Mouse (Mus musculus): ENCODE results near the gene Sec22b.

The Sec22b gene

DNA sequence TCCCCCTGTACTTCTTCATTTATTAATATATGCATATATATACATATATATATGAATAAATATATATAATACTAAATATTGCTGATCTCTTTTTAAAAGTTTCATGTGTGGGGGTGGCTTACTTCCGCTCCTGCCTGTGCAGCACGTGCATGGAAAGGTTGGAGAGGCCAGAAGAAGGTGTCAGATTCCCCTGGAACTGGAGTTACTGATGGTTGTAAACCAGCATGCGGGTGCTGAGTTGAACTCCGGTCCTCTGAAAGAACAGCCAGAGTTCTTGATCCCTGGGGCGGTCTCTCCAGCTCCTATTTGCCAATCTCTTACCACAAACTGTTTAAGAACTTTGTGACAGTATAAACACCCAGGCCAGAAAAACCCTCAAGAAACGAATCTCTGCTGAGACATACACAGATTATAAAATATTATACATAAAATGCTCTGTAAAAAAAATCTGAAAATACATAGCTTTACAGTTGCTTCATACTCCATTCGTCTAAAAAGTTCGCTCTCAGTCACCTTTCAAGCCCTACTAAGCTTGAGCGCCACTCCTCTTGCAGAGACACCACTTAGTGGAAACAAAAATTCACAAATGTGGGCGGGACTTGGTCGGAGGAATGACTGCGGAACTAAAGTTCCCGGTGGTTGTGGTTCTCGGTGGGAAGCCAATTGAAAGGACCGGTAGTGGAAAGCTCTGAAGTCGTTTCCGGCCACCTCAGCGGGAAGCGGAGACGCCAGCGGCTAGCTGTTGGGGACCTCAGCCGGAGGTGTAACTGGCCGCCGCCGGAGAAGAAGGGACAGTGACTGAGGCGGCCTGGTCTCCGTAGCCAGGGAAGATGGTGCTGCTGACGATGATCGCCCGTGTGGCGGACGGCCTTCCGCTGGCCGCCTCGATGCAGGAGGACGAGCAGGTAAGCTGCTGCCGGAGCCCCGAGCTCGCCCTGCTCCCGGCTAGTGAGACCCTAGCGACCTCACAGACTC lies at the start of gene Sec22b:
Gene Sec22b (plus strand): TSS at position 675 of the 975 bp plus-strand sequence.
- in situ Hi-C loops (cut with MboI, MseI), result no loop called here

DNA sequence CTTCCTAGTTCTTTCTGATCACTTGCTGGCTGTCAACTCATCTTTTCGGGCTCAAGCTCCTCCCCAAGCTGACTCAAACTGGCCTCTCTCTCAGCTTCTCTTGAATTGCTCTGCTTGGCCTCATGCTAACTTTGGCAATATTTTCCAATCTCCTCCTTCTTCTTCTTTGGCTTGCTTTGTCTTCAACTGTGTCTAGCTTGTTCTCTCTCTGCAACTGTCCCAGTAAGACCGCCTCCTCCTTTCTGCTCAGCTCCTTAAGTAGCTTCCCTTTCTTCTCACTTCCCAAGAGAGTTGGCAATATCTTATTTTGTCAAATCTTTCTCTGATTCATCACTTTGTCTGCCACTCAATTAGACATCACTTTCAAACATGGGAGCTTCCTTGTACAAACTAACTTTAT lies 49.2 kb upstream of the Sec22b start:
- in situ Hi-C loops (cut with MboI, MseI), result no loop called here

DNA sequence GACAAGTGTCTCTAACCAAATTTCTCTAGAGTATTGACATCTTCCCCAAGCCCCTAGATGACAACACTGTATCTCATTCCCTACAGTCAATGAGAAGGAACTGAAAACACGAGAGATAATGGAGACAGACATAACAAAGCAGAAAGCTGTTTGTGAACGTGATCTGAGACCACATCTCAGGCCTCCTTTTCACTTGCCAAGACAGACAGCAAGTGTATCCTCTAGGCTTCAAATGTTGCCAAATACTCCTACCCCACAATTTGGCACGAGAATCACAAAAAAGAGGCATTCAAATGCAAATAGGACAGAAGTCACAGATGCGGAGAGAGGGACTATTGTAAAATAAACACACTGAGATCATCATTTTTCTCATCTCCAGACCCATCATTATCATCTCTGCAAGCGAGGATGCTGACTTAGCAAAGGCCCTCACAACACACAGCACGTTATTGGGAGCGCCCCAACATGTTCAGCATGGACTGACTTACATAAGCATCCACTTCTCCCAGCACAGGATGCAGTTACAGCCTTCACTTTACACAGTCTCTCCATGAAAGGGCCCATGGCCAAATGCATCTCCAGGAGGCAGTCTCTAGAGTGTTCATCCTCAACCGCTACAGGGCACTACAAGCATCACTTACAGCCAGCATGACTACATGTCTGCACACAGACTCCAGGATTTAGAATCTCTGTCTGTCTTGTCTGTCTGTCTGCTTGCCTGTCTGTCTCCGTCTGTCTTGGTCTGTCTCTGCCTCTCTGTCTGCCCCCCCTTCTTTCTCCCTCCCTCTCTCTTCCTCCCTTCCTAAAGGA lies 46.2 kb upstream of the Sec22b start:
- in situ Hi-C loops (cut with MboI, MseI), result no loop called here

DNA sequence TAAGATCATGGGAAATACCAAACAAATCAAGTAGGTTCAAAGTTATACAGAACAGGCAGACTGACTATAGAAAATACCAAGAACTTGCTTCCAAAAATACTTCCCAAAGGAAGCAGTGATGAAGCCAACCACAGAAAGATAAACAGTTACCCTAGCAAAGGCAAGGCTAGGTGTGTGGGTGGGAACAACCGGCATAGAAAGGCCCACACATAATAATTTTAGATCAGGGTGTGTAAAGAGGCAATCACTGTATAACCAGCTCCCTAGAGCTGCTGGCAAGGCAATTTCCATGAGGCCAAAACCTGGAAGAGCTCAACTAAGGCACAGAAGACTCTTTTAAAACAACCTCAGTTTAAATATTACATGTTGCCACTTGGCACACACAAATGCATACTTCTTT lies 41.6 kb upstream of the Sec22b start:
- in situ Hi-C loops (cut with MboI, MseI), result no loop called here

DNA sequence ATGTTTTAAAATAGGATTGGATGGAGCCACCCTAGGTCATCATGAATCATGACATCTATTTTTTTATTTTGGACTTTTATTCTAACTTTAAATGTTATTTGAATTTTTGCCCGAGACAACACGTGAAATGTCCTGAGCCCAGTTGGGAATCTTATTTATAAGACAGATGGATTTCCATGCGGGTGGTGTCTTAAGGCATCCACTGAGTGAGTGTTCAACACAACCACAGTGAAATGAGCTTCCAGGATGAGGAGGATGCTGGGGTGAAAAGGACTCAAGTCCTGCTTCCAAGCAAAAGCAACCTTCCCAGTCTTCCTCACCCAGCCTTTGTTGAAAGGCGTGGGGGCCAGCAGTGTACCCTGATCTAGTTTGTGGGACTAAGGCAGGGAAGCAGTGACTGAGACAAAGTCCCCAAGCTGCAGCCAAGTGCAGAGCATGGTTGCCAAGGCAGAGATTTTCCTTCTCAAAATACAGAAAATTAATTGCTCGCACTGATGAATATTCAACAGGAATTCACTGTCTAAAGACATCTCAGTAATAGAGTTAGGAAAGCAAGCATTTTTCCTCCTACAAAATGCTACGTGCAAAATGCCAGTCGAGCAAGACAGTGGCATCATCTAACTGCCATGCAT lies 40.1 kb upstream of the Sec22b start:
- in situ Hi-C loops (cut with MboI, MseI), result loop anchor here (5.0 kb wide), 1 partner anchor 399 kb away; no protein-coding TSS in a partner anchor

DNA sequence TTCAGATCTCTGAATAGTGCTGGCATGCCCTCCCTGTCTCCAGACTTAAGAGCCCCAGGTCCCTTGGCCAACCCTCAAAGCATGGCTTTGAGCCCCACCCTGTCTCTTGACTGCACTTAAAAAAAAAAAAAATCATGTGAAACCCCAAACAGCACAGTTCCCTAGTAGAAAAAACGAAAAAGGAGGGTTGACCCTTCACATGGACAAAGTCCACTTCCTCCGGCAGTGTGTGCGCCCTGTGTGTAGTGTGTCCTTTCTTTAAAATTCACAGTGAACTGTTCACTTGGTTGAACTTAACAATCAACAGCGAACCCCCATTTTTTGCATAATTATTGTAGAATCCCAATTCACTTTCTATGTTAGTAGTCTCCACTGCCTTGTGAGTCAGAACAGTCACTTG lies 34.3 kb upstream of the Sec22b start:
- in situ Hi-C loops (cut with MboI, MseI), result loop anchor here (5.0 kb wide), 1 partner anchor 94 kb away; no protein-coding TSS in a partner anchor

DNA sequence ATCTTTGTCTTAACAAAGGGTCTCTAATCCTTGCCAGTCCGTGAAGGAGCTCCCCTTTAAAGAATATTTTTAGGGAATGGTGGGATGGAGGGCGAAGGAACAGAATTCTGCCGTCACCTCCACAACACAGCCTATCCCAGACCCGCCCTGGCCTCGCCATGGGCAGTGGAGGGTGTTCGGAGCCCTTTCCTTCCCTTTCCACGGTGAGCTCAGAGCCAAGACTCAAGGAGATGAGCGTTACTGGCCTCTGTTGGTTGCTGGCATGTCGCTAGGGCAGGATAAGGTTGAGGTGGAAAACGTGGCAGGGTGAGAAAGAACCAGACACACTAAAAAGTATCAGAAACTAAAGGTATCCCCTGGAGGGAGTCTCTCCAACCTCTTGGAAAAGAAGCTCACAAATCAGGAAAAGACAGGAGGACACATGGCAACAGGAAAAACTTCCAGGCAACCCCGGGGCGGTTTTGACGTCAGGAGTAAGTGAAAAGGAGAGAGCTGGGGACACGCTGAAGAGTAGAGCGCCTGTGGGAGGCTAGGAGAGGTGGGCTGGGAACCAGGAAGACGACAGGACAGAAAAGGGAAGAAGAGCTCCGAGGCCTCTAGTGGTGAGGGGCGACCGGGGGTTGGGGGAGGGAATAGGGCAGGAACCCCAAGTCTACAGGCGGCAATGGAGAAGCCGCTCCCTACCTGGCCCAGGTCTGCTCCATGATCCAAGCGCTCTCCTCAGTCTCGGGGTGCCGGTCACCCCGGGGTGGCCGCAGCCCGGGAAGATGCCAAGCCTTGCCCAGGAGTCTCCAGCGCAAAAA lies 33.6 kb upstream of the Sec22b start:
- in situ Hi-C loops (cut with MboI, MseI), result loop anchor here (5.0 kb wide), 1 partner anchor 95 kb away; no protein-coding TSS in a partner anchor

DNA sequence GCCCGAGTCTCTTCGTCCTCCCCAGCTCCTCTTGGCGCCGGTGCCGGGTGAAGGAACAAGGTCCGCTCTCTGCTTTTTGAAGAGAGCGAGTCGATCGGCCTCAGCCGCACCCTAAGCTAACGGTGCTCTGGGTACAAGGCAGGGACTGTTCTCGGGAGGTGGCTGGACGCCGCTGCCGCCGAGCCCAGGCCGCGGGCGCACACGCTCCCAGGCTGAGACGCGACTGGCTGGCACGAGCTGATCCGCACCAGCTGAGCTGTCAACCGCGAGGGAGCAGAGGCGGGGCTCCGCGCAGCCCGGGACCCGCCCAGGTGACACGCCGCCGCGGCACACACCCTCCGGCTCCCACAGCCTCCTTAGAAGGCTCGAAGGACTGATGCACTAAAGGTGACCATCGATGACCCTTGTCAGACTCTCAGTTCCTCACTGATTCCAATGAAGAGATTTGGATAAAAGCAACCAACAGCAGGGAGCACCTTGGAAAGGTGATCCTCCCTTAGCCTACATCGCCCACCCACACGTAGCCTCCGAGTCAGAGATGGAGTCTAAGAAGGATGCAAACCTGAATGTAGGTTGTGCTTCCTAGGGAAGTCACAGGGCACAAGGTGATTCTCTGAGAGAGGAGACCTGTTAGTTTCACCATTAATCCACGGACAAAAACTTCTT lies 32.8 kb upstream of the Sec22b start:
- in situ Hi-C loops (cut with MboI, MseI), result loop anchor here (5.0 kb wide), 1 partner anchor 96 kb away; no protein-coding TSS in a partner anchor

DNA sequence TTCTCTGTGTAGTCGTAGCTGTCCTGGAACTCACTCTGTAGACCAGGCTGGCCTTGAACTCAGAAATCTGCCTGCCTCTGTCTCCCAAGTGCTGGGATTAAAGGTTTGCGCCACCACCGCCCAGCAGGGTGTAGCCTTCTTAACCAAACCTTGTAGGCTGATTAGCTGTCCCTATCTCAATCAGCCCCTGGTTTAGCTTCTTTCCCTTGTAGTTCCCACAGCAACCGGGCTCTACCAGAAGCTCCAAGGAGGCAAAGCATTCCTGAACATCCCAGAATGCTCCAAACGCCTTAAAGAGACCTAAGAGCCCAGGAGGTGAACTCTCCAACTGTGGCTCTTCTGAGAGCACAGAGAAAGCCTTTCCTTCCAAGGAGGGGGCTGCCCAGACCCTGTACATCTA lies 32.3 kb upstream of the Sec22b start:
- in situ Hi-C loops (cut with MboI, MseI), result loop anchor here (5.0 kb wide), 1 partner anchor 96 kb away; no protein-coding TSS in a partner anchor

DNA sequence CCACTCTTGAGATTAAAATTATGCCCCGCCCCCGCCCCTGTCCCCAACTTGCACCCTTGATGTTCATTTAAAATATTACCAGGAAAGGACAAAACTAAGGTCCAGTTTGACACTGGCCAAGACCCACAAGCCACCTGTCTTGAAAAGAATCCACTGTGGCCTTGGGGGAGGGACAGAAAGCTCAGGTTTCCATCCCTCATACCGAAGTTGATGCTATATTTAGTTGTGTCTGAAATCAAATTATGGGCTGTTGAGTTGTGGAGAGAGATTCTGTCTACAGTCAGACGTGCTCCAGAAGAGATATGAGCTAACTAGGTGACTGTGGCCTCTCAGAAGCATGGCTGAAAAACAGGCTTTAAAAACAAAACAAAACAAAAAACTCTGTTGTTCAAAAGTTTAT lies 31.3 kb upstream of the Sec22b start:
- in situ Hi-C loops (cut with MboI, MseI), result loop anchor here (5.0 kb wide), 1 partner anchor 97 kb away; no protein-coding TSS in a partner anchor

DNA sequence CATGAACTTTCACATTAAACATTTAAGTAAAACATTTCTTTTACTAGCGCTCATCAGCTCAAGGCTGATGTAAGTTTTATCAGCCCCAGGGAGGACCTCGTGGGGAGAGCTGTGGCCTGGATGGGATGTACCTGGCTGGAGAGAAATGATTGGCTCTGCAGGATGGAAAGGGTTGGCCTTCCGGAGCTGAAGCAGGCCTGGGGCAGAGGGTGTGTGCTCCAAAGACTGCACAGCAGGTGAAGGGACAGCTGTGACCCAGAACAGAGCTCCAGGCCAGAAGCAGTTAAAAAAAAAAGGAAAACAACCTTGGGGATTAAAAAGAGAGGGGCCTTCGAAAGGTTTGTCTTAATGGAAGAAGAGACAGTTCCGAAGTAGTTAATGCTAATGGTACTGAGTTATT lies 26.2 kb upstream of the Sec22b start:
- in situ Hi-C loops (cut with MboI, MseI), result no loop called here

DNA sequence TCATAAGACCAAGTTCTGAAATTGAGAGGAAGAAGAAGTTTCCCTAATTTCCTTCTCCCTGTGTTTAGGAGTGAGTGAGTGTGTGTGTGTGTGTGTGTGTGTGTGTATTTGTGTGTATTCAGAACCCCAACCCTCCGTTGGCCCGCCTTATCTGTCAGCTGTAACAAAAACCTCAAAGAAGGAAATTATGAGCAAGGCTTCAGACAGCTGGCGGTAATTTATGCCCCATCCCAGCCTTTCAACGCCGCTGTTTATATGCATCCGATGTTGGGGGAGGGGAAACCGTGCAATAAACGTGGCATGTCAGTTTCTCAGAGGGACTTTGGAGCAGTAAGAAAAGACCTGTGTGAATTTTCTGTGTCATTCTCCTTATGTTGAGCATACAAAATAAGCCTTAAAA lies 24.7 kb upstream of the Sec22b start:
- in situ Hi-C loops (cut with MboI, MseI), result no loop called here

DNA sequence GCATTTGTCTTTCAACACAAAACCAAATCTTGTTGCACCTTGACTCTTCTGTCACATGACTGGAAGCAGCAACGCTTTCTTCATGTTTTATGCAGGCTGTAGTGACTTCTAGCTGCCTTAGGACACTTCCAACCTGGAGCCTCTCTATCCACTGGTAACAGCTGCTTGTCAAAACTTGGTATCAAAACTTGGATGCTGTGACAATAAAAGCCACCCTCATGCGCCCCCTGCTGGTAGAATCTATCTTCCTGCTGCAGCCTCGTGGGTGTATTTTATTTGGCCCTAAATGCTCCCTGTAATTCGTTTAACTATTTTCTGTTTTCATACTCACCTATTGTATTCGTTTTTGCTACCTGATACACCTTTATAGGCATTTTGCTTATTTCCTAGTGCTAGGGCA lies 21.8 kb upstream of the Sec22b start:
- in situ Hi-C loops (cut with MboI, MseI), result no loop called here

DNA sequence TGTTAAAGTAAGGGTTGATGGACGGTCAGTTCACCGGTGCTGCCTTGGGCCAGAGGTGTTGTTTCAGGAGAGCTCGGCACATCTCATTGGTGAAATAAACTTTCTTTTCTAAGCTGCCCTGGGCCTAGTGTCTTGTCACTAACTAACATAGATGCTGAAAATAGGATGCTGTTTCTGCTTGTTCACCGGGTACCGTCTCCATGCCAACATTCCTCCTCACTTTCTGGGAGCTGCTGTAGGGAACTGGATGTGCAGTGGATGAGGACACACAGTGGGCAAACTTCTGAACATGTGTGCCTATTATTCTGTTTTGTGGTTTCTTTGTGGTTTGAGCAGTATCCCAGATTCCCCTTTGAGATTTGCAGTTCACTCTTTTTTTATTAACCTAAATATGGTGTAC lies 19.4 kb upstream of the Sec22b start:
- in situ Hi-C loops (cut with MboI, MseI), result loop anchor here (5.0 kb wide), 1 partner anchor 199 kb away; no protein-coding TSS in a partner anchor

DNA sequence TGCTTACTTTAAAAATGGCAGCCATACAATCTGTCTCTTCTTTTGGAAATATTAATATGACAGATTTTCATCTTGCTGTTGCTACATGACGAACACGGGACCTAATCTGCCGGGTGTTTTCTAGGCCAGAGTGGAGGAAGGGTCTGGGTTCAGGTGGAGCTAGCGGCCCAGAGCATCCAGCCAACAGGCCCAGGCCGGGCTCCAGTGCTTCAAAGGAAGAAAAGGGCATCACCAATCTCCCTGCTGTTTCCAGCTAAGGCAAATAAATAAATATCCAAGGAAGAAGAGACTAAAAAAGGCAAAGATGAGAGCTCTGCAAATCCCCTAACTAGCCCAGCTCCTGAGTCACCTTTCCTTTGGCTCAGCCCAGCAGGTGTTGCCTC lies 13.2 kb upstream of the Sec22b start:
- in situ Hi-C loops (cut with MboI, MseI), result no loop called here

DNA sequence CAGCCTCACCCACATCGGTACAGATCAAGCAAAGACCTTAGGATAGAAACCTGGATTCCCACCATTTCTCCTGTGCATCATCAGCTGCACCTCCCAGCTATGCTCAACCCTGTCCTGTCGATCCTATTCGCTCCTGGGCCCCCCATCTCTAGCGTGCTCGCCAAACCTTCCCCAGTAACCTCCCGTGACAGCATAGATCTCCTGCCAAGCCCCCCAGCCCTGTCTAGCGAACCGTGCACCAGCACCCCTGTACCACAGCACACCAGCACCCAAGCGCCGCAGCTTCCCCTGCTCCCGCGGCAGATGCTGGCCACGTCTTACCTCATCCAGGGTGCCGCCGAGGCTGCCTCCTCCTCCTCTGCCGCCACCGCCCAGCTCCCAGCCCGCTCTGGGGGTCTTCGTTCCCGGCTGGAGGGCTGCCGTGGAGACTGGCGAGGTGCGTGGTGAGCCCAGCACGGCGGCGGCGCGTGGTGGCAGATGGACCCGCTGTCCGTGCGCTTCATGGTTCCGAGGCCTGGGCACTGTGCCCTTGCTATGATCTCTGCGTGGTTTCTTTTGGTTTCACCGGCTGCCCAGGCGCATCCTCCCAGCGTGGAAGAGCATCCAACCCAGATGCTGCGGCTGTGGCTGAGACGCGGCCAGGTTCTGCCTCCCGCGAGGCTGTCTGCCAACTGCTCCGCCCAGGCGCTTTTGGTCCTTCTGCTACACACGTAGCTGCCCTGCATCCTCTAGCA lies 12.7 kb upstream of the Sec22b start, which contains the start of gene Pde4dip:
Gene Pde4dip (minus strand): TSS at position 540 of the 734 bp plus-strand sequence.
- in situ Hi-C loops (cut with MboI, MseI), result no loop called here

DNA sequence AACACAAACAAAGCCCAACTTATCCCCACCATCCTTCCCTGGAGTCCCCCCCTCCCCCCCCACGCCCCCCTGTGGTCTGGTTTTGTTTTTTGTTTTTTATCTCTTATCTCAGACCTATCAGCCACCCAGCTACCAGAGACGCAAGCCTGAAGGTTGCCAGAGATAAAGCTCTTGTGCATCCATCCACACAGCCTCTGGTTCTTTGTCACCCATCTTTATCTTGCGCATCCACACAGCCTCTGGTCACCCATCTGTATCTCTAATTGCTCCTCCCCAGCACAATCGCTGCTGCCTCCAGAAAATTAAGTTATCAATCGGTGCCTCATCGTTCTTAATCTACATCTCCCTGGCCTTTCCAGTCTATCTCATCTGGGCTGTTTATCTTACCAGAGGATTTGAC lies 10.8 kb upstream of the Sec22b start:
- in situ Hi-C loops (cut with MboI, MseI), result no loop called here

DNA sequence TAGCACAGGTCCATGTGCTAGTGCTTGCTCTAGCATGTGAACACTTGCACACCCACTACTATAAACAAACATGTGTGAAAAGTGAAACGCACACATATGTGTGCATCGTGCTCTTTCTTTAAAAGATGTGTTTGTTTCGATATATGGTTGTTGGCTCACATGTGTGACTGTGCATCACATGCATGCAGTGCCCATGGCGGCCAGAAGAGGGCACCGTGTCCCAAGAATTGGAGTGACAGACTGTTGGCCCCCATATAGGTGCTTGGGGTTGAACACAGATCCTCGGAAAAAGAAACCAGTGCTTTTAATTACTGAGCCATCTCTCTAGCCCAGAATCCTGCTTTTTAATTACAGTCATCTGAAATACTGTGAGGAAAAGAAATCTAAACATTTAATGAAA lies 6.3 kb upstream of the Sec22b start:
- in situ Hi-C loops (cut with MboI, MseI), result no loop called here

DNA sequence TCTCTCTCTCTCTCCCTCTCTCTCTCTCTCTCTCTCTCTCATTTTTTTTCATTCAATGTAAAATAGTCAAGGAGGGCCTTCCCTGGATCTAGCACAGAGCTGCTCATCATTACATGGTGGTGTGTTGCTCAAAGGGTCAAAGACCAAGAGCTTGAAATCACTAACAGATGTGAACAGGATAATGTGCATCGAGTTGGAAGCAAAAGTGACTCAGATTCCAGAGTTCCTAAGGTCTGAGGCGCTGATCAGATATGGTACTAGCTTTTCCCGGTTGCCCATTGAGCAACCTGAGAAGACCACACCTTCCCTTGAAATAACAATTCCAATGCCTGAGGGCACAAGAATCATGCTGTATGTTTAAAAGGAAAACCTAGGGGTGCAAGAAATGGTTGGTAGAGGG lies 2.6 kb upstream of the Sec22b start:
- in situ Hi-C loops (cut with MboI, MseI), result no loop called here

DNA sequence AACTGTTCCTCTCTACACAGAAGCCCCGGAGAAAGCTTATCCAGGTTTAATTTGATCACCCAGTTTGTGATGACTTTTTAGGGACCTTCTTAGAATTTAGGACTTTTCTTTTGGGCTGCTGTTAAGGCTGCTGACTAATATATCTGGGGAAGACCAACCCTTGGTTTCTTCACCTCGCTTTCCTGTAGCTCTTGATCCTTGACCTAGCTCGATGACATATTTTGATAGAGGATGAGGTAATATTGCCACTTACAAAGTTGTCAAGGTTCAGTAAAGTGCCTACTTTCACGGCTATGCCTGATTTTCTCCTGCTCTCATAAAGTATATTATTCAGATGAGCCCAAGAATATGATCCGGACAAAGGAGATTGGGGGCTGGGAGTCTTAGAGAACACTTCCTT lies 596 bp downstream of the Sec22b start:
- in situ Hi-C loops (cut with MboI, MseI), result no loop called here
